Mouse (Mus musculus): Measurements from ENCODE around the gene Ctla4.

DNA sequence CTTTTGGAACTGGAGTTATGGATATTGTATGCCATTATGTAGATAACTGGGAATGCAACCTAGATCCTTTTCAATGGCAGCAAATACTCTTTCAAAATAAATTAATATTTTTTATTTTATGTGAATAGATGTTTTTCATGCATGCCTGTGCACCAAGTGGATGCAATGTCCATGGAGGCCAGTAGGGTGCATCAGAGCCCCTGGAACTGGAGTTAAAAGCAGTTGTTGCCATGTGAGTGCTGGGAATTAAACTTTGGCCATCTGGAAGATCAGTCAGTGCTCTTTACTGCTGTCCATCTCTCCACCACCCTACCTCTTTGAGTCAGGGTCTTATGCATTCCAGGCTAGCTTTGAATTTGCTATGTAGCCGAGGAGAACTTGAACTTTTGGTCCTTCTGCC is 71.5 kb downstream of the Ctla4 start:
- no peak for TF ChIP-seq ZC3H11A (IDR thresholded peaks at IDR 0.05; ENCODE audit: borderline replicate concordance, low read depth, low read length)
- TF ChIP-seq CHD2 (IDR thresholded peaks at IDR 0.05; ENCODE audit: low read depth, low read length): no peak
- no peak for TF ChIP-seq HCFC1 (IDR thresholded peaks at IDR 0.05; ENCODE audit: borderline replicate concordance, insufficient read depth, low read length)
- TF ChIP-seq ZNF384 (IDR thresholded peaks at IDR 0.05; ENCODE audit: low read depth, low read length): no peak
- TF ChIP-seq MAFK (IDR thresholded peaks at IDR 0.05; ENCODE audit: insufficient read depth, low read depth, low read length): no peak

Measured in ES-E14 (cell line).